Mouse (Mus musculus) lung, embryonic 15.5 days (tissue): ENCODE results near the gene Nes. TPM values are rescaled to one million over a fixed set of nuclear protein-coding genes. Genes with fewer than 3 reads are reported as not detected.

ENCODE experiments used
- ATAC-seq: fragments of 200-750 bp; cut with Nextera tagmentation; 2 replicates; pipeline ENCODE4 v1.8.0; 2017; ENCODE audit warnings: moderate number of reproducible peaks, borderline replicate concordance; ENCODE audit not compliant: low FRiP score, low TSS enrichment; ENCODE audit errors: extremely low read depth
- H3K27ac ChIP-seq: fragments of 300-500 bp; sonication (generic); 2 replicates; pipeline ENCODE4 v1.5.1; 2015; ENCODE audit warnings: moderate library complexity, mild to moderate bottlenecking, inconsistent platforms
- H3K27me3 ChIP-seq: fragments of 300-500 bp; sonication (generic); 2 replicates; pipeline ENCODE4 v1.6.1; 2015; ENCODE audit warnings: inconsistent platforms
- H3K36me3 ChIP-seq: fragments of 300-500 bp; sonication (generic); 2 replicates; pipeline ENCODE4 v1.6.1; 2015; ENCODE audit warnings: inconsistent platforms
- H3K4me1 ChIP-seq: fragments of 300-500 bp; sonication (generic); 2 replicates; pipeline ENCODE4 v1.6.1; 2015; ENCODE audit warnings: inconsistent platforms
- H3K4me2 ChIP-seq: fragments of 300-500 bp; sonication (generic); 2 replicates; pipeline ENCODE4 v1.6.1; 2015; ENCODE audit warnings: inconsistent platforms, mild to moderate bottlenecking, moderate library complexity
- H3K4me3 ChIP-seq: fragments of 300-500 bp; sonication (generic); 2 replicates; pipeline ENCODE4 v1.5.1; 2015; ENCODE audit warnings: mild to moderate bottlenecking, inconsistent platforms
- H3K9ac ChIP-seq: fragments of 300-500 bp; sonication (generic); 2 replicates; pipeline ENCODE4 v1.6.1; 2015; ENCODE audit warnings: inconsistent platforms
- H3K9me3 ChIP-seq: fragments of 300-500 bp; sonication (generic); 2 replicates; pipeline ENCODE4 v1.6.1; 2016; ENCODE audit warnings: inconsistent platforms
- WGBS: fragments of 180-500 bp; shearing (Covaris S2); methylation state at CpG from one replicate; pipeline ENCODE4 v1.1.7; 2015; 5-methylcytosine and 5-hydroxymethylcytosine counted together
- polyA plus RNA-seq: library from polyadenylated mRNA; unstranded; fragments of >200 nt; fragmentation: Nextera tagmentation; extraction: Ambion mirVana; gene quantifications from 2 replicates; pipeline ENCODE4 v1.2.1, GENCODE M21; 2015

Gene Nes
- polyA plus RNA-seq, 1 experiment from 2014 or later = 32.4 TPM

DNA sequence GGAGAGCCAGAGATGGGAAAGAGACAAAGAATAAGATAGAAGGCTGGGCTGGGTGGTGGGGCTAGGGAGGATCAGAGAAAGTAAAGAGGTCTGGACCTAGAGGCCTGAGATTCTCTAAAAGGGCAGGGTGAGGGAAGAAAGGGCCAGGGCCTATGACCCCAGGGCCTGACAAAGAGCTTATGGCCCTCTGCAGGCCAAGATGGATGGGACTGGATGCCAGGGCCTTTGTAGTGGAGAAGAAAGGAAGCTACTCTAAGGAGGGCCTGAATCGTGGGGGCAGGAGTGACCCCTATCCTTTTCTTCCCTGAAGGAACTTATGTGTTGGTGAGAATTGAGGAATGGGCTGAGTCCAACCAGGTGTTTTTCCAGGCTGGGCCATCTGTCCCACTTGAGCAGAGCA lies 12.8 kb upstream of the Nes start:
- H3K27ac ChIP-seq = no peak overlapping the region
- no peak overlapping the region for H3K4me3 ChIP-seq
- peaks cover 17% of the 10 kb centered on the region for H3K4me1 ChIP-seq
- no peak overlapping the region for H3K4me2 ChIP-seq
- H3K9me3 ChIP-seq = no peaks in the 10 kb centered on the region
- H3K36me3 ChIP-seq = no peaks in the 10 kb centered on the region
- WGBS = 5% methylated on average over 1 of the region's 1 CpGs
- no peak overlapping the region for H3K9ac ChIP-seq
- ATAC-seq = no peak
- 0 out of 2 replicates have a peak, but pooled peaks cover 5% of the 10 kb centered on the region for H3K27me3 ChIP-seq

DNA sequence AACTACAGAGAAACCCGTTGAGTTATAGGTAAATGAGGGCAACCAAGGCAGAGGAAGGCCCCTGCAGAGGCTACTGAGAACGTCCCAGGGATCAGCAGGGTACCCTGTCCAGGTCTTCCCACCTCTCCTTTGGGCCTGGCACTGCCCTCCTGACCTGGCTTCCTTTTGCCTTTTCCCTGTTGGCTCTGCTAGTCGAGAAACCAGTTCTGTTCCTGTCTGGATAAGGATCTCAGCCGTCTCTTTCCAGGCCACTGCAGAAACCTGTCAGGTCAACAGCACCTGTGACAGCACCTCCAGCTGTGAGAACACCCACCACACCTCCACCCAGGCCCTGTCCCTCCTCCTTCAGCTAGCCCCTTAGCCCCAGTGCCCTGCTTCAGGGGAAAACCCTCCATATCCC lies 12.4 kb upstream of the Nes start:
- H3K4me3 ChIP-seq = no peak overlapping the region
- H3K27me3 ChIP-seq = 0 out of 2 replicates have a peak, but pooled peaks cover under 1% of the 10 kb centered on the region
- no peak for ATAC-seq
- no peaks in the 10 kb centered on the region for H3K36me3 ChIP-seq
- H3K4me1 ChIP-seq = peaks cover 13% of the 10 kb centered on the region; the same call in 1 of the 2 replicates
- H3K4me2 ChIP-seq = no peak overlapping the region
- WGBS = 21% methylated on average over 4 of the region's 4 CpGs
- H3K27ac ChIP-seq = no peak overlapping the region
- no peaks in the 10 kb centered on the region for H3K9me3 ChIP-seq
- no peak overlapping the region for H3K9ac ChIP-seq

DNA sequence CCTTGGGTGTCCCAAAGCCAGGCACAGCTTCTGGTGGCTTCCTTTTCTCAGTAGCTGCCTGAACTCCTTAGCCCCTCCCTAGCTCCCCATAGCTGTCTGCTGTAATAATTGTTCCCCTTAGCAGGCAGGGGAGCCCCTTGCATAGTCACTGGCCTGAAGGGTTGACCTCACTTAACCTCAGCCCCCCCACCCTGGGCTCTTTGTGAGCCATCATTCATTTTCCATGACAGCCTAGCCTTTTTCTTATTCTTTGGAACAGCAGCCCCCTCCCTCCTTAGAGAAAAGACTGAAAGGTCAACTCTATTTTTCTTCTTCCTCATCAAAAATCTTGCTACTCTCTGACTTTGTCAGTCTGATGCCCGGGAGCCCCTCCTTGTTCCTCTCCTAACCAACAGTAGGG lies 11.9 kb upstream of the Nes start:
- no peak for ATAC-seq
- H3K36me3 ChIP-seq = no peaks in the 10 kb centered on the region
- H3K27me3 ChIP-seq = no peaks in the 10 kb centered on the region
- no peak overlapping the region for H3K27ac ChIP-seq
- H3K9ac ChIP-seq = no peak overlapping the region
- peaks cover 13% of the 10 kb centered on the region; the same call in 1 of the 2 replicates for H3K4me1 ChIP-seq
- no peaks in the 10 kb centered on the region for H3K9me3 ChIP-seq
- H3K4me3 ChIP-seq = no peak overlapping the region
- 35% methylated on average over 1 of the region's 1 CpGs for WGBS
- H3K4me2 ChIP-seq = no peak overlapping the region

DNA sequence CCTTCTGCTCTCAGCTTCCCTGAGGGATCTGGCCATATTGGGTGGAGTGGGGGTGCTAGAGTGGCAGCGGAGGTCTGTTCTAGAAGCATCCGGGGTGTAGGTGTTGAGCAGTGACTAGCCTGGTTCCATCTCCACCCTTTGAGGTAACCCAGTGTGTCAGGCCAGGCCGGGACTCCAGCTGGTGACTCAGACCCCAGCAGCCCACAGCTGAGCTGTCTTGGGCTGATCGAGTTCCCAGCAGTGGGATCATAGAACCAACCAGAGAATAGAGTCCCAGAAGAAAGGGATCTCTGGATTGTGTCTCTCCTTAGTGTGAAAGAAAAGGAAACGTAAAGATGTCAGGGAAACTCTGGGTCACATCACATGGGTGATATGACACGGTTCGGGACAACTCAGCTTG lies 11.5 kb upstream of the Nes start:
- Histone ChIP-seq H3K9ac (no peak overlapping the region), H3K4me1 (peaks cover 13% of the 10 kb centered on the region; the same call in 1 of the 2 replicates), H3K4me2 (no peak overlapping the region), H3K27ac (no peak overlapping the region), H3K9me3 (no peaks in the 10 kb centered on the region), H3K4me3 (no peak overlapping the region), H3K27me3 (no peaks in the 10 kb centered on the region), H3K36me3 (no peaks in the 10 kb centered on the region)
- ATAC-seq = no peak
- 68% methylated on average over 7 of the region's 7 CpGs for WGBS

DNA sequence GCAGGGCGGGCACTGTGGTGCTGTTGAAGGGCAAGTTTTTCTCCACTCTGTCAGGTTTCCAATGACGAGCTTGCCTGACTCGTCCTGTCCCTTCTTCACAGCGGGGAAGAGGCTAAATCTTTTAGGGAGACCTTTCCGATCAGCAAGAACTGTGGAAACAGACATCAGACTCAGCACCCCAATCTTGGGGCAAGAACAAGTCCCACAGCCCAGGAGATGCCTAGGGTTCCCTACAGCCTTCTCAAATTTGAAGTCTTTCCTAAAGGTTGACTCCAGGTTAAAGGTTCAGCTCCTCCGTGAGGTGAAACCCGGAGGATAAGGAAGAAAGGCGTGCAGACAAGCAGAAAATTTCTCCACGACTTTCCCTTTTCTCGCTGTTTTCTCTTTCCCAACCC lies 10.7 kb upstream of the Nes start:
- Histone ChIP-seq H3K4me1 (peaks cover 13% of the 10 kb centered on the region; the same call in 1 of the 2 replicates), H3K9me3 (no peaks in the 10 kb centered on the region), H3K27ac (peak overlapping the region; percentile 95), H3K36me3 (no peaks in the 10 kb centered on the region), H3K27me3 (no peaks in the 10 kb centered on the region), H3K4me2 (peak overlapping the region; percentile 67), H3K9ac (peak overlapping the region; percentile 52), H3K4me3 (peak overlapping the region; percentile 42)
- 5% methylated on average over 10 of the region's 10 CpGs for WGBS
- no peak; the same call in 1 of the 2 replicates for ATAC-seq

DNA sequence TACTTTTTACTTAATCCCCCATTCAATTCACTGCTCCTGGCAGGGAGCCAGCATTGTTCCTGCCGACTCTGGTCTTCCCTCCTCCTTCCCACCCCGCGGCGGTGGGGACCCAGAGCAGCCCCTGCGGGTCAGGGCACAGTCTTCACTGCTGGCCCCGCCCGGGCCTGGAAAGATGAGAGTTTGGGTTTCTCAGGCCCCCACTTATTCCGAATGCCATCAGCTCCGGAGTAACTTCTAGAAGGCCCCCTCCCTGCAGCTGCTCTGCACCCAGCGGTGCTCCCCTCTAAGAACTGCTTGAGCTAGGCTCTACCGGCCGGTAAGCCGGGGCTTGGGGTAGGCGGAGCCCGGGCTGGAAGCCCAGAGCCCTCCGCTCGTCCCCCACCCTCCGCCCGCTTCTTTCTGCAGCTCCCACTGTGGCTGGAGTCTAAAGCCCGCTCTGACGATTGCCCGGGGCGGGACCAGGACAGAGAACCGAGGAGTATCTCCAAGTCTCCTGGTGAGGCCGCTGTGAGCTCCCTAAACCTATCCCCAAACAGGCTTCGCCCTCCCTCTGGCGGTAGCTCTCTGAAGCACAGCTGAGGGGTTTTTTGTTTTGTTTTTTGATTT lies 10.2 kb upstream of the Nes start:
- no peaks in the 10 kb centered on the region for H3K36me3 ChIP-seq
- H3K4me2 ChIP-seq = peak overlapping the region; percentile 67
- ATAC-seq = peak; percentile 99
- H3K27me3 ChIP-seq = no peaks in the 10 kb centered on the region
- H3K9ac ChIP-seq = peak overlapping the region; percentile 52
- WGBS = under 1% methylated on average over 27 of the region's 27 CpGs
- peak overlapping the region; percentile 42 for H3K4me3 ChIP-seq
- H3K27ac ChIP-seq = peak overlapping the region; percentile 95
- peaks cover 13% of the 10 kb centered on the region; the same call in 1 of the 2 replicates for H3K4me1 ChIP-seq
- no peaks in the 10 kb centered on the region for H3K9me3 ChIP-seq

DNA sequence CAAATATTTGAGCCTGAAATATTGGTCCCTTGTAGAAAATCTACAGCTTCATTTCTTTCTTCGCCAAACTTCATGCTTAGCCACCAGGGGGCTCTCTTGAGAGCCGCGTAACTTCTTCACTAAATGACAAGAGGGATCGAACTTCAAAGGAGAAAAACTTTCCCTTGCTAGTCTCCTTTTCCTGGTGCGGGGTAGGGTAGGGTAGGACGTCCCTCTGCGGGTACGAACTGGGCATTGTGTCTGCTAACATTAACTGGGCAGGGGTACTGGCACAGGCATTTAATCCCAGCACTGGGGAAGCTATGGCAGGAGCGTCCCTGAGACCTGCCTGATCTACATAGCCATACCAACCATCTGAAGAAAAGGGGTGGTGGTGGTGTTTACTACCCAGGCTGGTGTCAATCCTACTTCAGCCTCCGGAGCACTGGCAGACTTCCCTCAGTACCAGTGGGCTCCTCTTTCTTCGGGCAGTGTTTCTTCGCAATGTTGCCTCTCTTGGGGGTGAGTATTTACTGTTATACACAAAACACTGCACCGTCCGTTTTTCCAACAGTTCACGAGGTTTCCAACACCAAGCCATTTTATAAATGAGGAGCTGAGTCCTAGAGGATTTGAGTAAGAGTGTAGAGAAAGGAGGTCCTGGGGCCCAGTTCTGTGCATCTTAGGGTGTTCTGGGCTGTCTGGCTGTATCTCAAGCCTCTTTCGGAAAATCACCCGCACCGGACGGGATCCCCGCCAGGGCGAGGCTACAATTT lies 517 bp upstream of the Nes start:
- Histone ChIP-seq H3K9me3 (no peaks in the 10 kb centered on the region), H3K9ac (0 out of 2 replicates have a peak overlapping the region, but pooled peaks have one; percentile 77), H3K4me3 (peak overlapping the region; percentile 59), H3K36me3 (peaks cover 2% of the 10 kb centered on the region), H3K27ac (peak overlapping the region; percentile 79), H3K4me1 (peaks cover 47% of the 10 kb centered on the region), H3K4me2 (peak overlapping the region; percentile 91), H3K27me3 (peaks cover 3% of the 10 kb centered on the region; the same call in 1 of the 2 replicates)
- WGBS = 2% methylated on average over 21 of the region's 21 CpGs
- ATAC-seq = 0 out of 2 replicates have a peak, but pooled peaks have one; percentile 8

DNA sequence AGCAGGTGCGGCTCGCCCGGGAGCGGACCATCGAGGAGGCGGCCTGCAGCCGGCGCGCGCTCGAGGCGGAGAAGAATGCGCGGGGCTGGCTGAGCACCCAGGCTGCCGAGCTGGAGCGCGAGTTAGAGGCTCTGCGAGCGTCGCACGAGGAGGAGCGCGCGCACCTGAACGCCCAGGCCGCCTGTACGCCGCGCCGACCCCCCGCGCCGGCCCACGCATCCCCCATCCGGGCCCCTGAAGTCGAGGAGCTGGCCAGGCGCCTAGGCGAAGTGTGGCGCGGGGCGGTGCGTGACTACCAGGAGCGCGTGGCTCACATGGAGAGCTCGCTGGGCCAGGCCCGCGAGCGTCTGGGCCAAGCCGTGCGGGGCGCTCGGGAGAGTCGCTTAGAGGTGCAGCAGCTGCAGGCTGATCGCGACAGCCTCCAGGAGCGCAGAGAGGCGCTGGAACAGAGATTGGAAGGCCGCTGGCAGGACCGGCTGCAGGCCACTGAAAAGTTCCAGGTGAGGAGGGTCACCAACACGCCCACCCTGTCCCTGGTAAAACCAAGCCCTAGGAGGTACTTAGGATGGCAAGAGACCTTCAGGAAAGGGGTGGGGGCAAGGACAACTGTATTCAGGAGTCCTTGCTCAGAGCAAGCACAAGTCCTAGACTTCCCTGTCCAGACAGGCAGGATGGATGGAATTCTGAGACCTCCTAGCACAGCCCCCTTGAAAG lies 768 bp downstream of the Nes start:
- H3K9ac ChIP-seq = peak overlapping the region; percentile 77
- H3K9me3 ChIP-seq = no peaks in the 10 kb centered on the region
- peak overlapping the region; percentile 59 for H3K4me3 ChIP-seq
- peaks cover 3% of the 10 kb centered on the region; the same call in 1 of the 2 replicates for H3K27me3 ChIP-seq
- H3K27ac ChIP-seq = peak overlapping the region; percentile 79
- under 1% methylated on average over 60 of the region's 60 CpGs for WGBS
- peak overlapping the region; percentile 91 for H3K4me2 ChIP-seq
- peak; percentile 11; the same call in 1 of the 2 replicates for ATAC-seq
- peaks cover 47% of the 10 kb centered on the region for H3K4me1 ChIP-seq
- H3K36me3 ChIP-seq = peaks cover 6% of the 10 kb centered on the region

DNA sequence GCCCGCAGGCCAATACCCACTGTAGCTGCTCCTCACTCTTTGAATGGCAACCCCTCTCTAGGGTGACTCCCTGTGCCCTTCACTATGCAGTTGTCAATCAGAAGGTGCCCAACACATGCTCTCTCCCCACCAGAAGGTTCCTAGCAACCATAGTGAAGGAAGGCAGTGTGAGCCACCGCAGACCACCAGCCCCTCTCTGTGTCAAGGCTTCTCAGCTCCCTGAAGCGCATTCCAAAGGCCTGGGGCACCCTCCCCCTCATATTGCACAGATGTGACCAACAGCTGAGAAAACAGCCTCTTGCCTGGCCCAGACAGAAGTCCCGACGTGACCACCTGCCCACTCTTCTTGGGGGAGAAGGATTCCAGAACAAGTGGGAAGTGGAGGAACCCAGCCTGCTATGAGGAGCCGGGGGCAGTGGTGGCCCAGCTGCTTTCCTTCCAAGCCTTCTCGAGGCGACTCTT lies 1.4 kb downstream of the Nes start:
- 16% methylated on average over 8 of the region's 8 CpGs for WGBS
- Histone ChIP-seq H3K9ac (peak overlapping the region; percentile 77), H3K4me3 (peak overlapping the region; percentile 59), H3K27ac (peak overlapping the region; percentile 79), H3K4me1 (peaks cover 47% of the 10 kb centered on the region), H3K9me3 (no peaks in the 10 kb centered on the region), H3K36me3 (peaks cover 6% of the 10 kb centered on the region), H3K27me3 (peaks cover 3% of the 10 kb centered on the region; the same call in 1 of the 2 replicates), H3K4me2 (peak overlapping the region; percentile 91)
- ATAC-seq = no peak

DNA sequence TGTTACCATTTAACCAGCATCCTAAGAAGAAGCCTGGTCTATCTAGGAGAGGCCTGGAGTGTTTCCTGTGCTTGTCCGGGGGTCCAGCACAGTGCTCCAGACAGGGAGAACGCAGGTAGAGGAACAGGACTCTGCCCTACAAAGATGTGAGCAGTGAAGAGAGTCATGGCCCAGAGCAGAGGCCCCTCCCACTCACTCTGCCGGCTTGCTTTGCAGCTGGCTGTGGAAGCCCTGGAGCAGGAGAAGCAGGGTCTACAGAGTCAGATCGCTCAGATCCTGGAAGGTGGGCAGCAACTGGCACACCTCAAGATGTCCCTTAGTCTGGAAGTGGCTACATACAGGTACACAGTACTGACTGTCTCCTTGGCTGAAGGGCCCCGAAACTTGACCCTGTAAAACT lies 1.9 kb downstream of the Nes start:
- Histone ChIP-seq H3K4me3 (peak overlapping the region; percentile 59), H3K9me3 (no peaks in the 10 kb centered on the region), H3K4me2 (peak overlapping the region; percentile 91), H3K27ac (no peak overlapping the region), H3K27me3 (peaks cover 3% of the 10 kb centered on the region; the same call in 1 of the 2 replicates), H3K4me1 (peaks cover 47% of the 10 kb centered on the region), H3K9ac (peak overlapping the region; percentile 77; the same call in 1 of the 2 replicates), H3K36me3 (peaks cover 6% of the 10 kb centered on the region)
- no peak for ATAC-seq
- WGBS = 23% methylated on average over 5 of the region's 5 CpGs

DNA sequence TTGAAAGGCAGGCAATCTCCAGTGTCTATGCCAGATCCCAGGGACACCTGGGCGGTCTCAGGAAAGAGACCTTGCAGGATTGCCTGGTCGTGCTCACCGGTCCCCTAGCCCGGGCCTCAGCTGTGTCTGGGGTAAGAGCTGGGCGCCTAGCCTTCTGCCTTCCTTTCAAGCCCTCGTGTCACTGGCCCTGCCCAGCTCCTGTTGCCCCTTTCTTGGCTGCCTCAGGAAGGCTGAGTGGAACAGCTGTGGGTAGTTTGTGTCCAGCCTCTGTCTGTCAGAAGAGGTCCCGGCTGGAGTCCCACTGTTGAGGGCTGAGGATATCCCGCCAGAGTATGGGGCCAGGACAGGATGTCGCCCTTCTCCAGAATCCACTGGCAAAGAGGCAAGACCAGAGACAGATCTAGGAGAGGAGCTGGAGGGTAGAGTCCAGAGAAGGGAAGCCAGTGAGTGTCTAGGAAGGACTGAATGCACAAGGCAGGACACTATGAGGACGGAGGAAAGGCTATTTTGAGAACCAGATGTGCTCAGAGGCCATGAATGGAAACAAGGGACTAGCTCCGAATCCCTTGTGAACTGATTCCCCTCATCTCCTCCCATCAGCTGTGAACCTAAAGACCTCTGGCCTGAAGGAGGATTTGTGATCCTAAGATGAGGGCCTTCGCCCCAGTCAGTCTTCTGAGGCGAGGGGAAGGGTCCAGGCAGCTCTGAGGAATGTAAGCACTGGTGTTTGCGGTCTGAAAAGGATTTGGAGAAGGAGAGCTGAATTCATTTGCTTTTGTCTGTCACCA lies 2.9 kb downstream of the Nes start:
- H3K4me3 ChIP-seq = peak overlapping the region; percentile 59
- ATAC-seq = no peak
- no peaks in the 10 kb centered on the region for H3K9me3 ChIP-seq
- WGBS = 42% methylated on average over 14 of the region's 14 CpGs
- H3K27me3 ChIP-seq = peaks cover 3% of the 10 kb centered on the region; the same call in 1 of the 2 replicates
- peak overlapping the region; percentile 91 for H3K4me2 ChIP-seq
- H3K27ac ChIP-seq = peak overlapping the region; percentile 61
- peak overlapping the region; percentile 22 for H3K9ac ChIP-seq
- H3K4me1 ChIP-seq = peaks cover 47% of the 10 kb centered on the region
- peaks cover 6% of the 10 kb centered on the region for H3K36me3 ChIP-seq
